Mouse (Mus musculus) hindbrain, embryonic 14.5 days (tissue): ENCODE results near the gene Pcgf3. TPM values are rescaled to one million over a fixed set of nuclear protein-coding genes. Genes with fewer than 3 reads are reported as not detected.

Experiments
- ATAC-seq: fragments of 200-750 bp; cut with Nextera tagmentation; 2 replicates; pipeline ENCODE4 v1.8.0; 2017; ENCODE audit warnings: moderate number of reproducible peaks, mild to moderate bottlenecking, moderate TSS enrichment, moderate library complexity; ENCODE audit not compliant: low FRiP score
- DNase-seq: peaks from one replicate; pipeline ENCODE4 v3.0.0-alpha.2; 2015; ENCODE audit warnings: low spot score
- H3K27ac ChIP-seq: fragments of 300-500 bp; sonication (generic); 2 replicates; pipeline ENCODE4 v1.5.1; 2014; ENCODE audit warnings: mild to moderate bottlenecking, moderate library complexity
- H3K27me3 ChIP-seq: fragments of 300-500 bp; sonication (generic); 2 replicates; pipeline ENCODE4 v1.6.1; 2014; ENCODE audit warnings: mild to moderate bottlenecking, low read length, mixed read lengths; ENCODE audit not compliant: control insufficient read depth, insufficient read depth
- H3K36me3 ChIP-seq: fragments of 300-500 bp; sonication (generic); replicated peaks from 2 replicates; pipeline ENCODE4 v1.6.1; 2014; ENCODE audit not compliant: control insufficient read depth, insufficient read depth
- H3K4me1 ChIP-seq: fragments of 300-500 bp; sonication (generic); replicated peaks from 2 replicates; pipeline ENCODE4 v1.6.1; 2014; ENCODE audit warnings: antibody characterized with exemption, low read length, mixed read lengths; ENCODE audit not compliant: control insufficient read depth, insufficient read depth
- H3K4me2 ChIP-seq: fragments of 300-500 bp; sonication (generic); replicated peaks from 2 replicates; pipeline ENCODE4 v1.6.1; 2014; ENCODE audit warnings: mild to moderate bottlenecking, moderate library complexity
- H3K4me3 ChIP-seq: fragments of 300-500 bp; sonication (generic); replicated peaks from 2 replicates; pipeline ENCODE4 v1.5.1; 2014; ENCODE audit warnings: mild to moderate bottlenecking, low read length
- H3K9ac ChIP-seq: fragments of 300-500 bp; sonication (generic); 2 replicates; pipeline ENCODE4 v1.6.1; 2014
- H3K9me3 ChIP-seq: fragments of 300-500 bp; sonication (generic); 2 replicates; pipeline ENCODE4 v1.6.1; 2016; ENCODE audit warnings: low read length; ENCODE audit not compliant: control insufficient read depth
- WGBS: fragments of 180-500 bp; shearing (Covaris S2); extraction: QIAGEN DNeasy Blood & Tissue Kit; methylation state at CpG from one replicate; pipeline ENCODE4 v1.1.7; 2014; 5-methylcytosine and 5-hydroxymethylcytosine counted together
- polyA plus RNA-seq: library from polyadenylated mRNA; unstranded; fragments of >200 nt; fragmentation: Nextera tagmentation; extraction: Ambion mirVana; gene quantifications from 2 replicates; pipeline ENCODE4 v1.2.1, GENCODE M21; 2014

The Pcgf3 gene
- 31.2 and 33.4 TPM in 2 replicates for polyA plus RNA-seq

GRCm38 (mm10) chr5:108461082-108462065 is at the start of gene Pcgf3:
Gene Pcgf3, plus strand, starts transcription at chr5:108461232.
- H3K27me3 ChIP-seq, result peaks cover 13% of the 10 kb centered on the region
- under 1% methylated on average over 61 of the region's 62 CpGs for WGBS
- peak within 1 kb of the TSS; percentile 82 for H3K27ac ChIP-seq
- peak; percentile 96 for ATAC-seq
- peak; percentile 97 for DNase-seq
- peak within 1 kb of the TSS; percentile 95 for H3K4me2 ChIP-seq
- H3K4me1 ChIP-seq, result peaks cover 32% of the 10 kb centered on the region
- H3K4me3 ChIP-seq, result peak within 1 kb of the TSS; percentile 83
- H3K9me3 ChIP-seq, result no peaks in the 10 kb centered on the region
- H3K36me3 ChIP-seq, result no peaks in the 10 kb centered on the region
- peak within 1 kb of the TSS; percentile 97 for H3K9ac ChIP-seq

- WGBS, result 81% methylated on average over 2 of the region's 2 CpGs
- H3K36me3 ChIP-seq, result no peaks in the 10 kb centered on the region
- H3K9ac ChIP-seq, result no peak overlapping the region
- H3K27ac ChIP-seq, result no peak overlapping the region
- no peak for ATAC-seq
- DNase-seq, result no peak
- no peaks in the 10 kb centered on the region for H3K27me3 ChIP-seq
- no peaks in the 10 kb centered on the region for H3K4me1 ChIP-seq
- H3K4me2 ChIP-seq, result no peak overlapping the region
- H3K4me3 ChIP-seq, result no peak overlapping the region
- H3K9me3 ChIP-seq, result no peaks in the 10 kb centered on the region
Measured at GRCm38 (mm10) chr5:108414711-108415110, 46.3 kb upstream of the Pcgf3 start.

- Histone ChIP-seq H3K9ac (no peak overlapping the region), H3K27me3 (no peaks in the 10 kb centered on the region), H3K27ac (no peak overlapping the region), H3K4me3 (no peak overlapping the region), H3K4me1 (no peaks in the 10 kb centered on the region), H3K4me2 (no peak overlapping the region), H3K9me3 (no peaks in the 10 kb centered on the region), H3K36me3 (no peaks in the 10 kb centered on the region)
- WGBS, result 88% methylated on average over 3 of the region's 3 CpGs
- ATAC-seq, result no peak
- DNase-seq, result no peak
Measured at GRCm38 (mm10) chr5:108422741-108423140, 38.3 kb upstream of the Pcgf3 start.

GRCm38 (mm10) chr5:108423427-108423826 is 37.6 kb upstream of the Pcgf3 start:
- ATAC-seq (no peak), DNase-seq (no peak)
- Histone ChIP-seq H3K4me2 (no peak overlapping the region), H3K27ac (no peak overlapping the region), H3K9ac (no peak overlapping the region), H3K9me3 (no peaks in the 10 kb centered on the region), H3K36me3 (no peaks in the 10 kb centered on the region), H3K4me1 (no peaks in the 10 kb centered on the region), H3K4me3 (no peak overlapping the region), H3K27me3 (no peaks in the 10 kb centered on the region)
- 91% methylated on average over 2 of the region's 2 CpGs for WGBS

GRCm38 (mm10) chr5:108427186-108427585 is 33.8 kb upstream of the Pcgf3 start:
- Histone ChIP-seq H3K4me2 (no peak overlapping the region), H3K4me1 (no peaks in the 10 kb centered on the region), H3K36me3 (peaks cover 25% of the 10 kb centered on the region), H3K4me3 (no peak overlapping the region), H3K9ac (no peak overlapping the region), H3K9me3 (no peaks in the 10 kb centered on the region), H3K27ac (no peak overlapping the region), H3K27me3 (no peaks in the 10 kb centered on the region)
- WGBS, result 65% methylated on average over 1 of the region's 1 CpGs
- peak; percentile 58 for DNase-seq
- ATAC-seq, result no peak

GRCm38 (mm10) chr5:108431196-108431595 is 29.8 kb upstream of the Pcgf3 start:
- H3K27me3 ChIP-seq, result no peaks in the 10 kb centered on the region
- peaks cover 9% of the 10 kb centered on the region for H3K4me1 ChIP-seq
- 96% methylated on average over 6 of the region's 6 CpGs for WGBS
- H3K4me3 ChIP-seq, result no peak overlapping the region
- no peak for DNase-seq
- H3K36me3 ChIP-seq, result peaks cover 28% of the 10 kb centered on the region
- no peaks in the 10 kb centered on the region for H3K9me3 ChIP-seq
- no peak overlapping the region for H3K4me2 ChIP-seq
- no peak for ATAC-seq
- H3K27ac ChIP-seq, result no peak overlapping the region
- H3K9ac ChIP-seq, result no peak overlapping the region

- DNase-seq (peak; percentile 97), ATAC-seq (peak; percentile 91)
- Histone ChIP-seq H3K4me1 (peaks cover 9% of the 10 kb centered on the region), H3K27me3 (no peaks in the 10 kb centered on the region), H3K9ac (peak within 1 kb of the TSS; percentile 71), H3K9me3 (no peaks in the 10 kb centered on the region), H3K4me2 (peak within 1 kb of the TSS; percentile 83), H3K4me3 (peak within 1 kb of the TSS; percentile 53), H3K27ac (no peak within 1 kb of the TSS), H3K36me3 (peaks cover 28% of the 10 kb centered on the region)
- 1% methylated on average over 42 of the region's 42 CpGs for whole genome bisulfite sequencing
Measured at GRCm38 (mm10) chr5:108433804-108434587, 27.0 kb upstream of the Pcgf3 start, which contains the start of gene Atp5k. Gene Atp5k, minus strand, starts transcription at chr5:108434448.

GRCm38 (mm10) chr5:108436101-108436500 is 24.9 kb upstream of the Pcgf3 start:
- Histone ChIP-seq H3K4me1 (peaks cover 9% of the 10 kb centered on the region), H3K9me3 (no peaks in the 10 kb centered on the region), H3K36me3 (peaks cover 12% of the 10 kb centered on the region), H3K4me2 (no peak overlapping the region), H3K27ac (no peak overlapping the region), H3K4me3 (no peak overlapping the region), H3K27me3 (no peaks in the 10 kb centered on the region), H3K9ac (no peak overlapping the region)
- no peak for ATAC-seq
- no peak for DNase-seq
- 79% methylated on average over 2 of the region's 2 CpGs for WGBS

GRCm38 (mm10) chr5:108446973-108447372 is 14.1 kb upstream of the Pcgf3 start:
- no peak overlapping the region for H3K4me3 ChIP-seq
- H3K27ac ChIP-seq, result no peak overlapping the region
- no peaks in the 10 kb centered on the region for H3K4me1 ChIP-seq
- H3K27me3 ChIP-seq, result peaks cover 12% of the 10 kb centered on the region; the same call in 1 of the 2 replicates
- H3K36me3 ChIP-seq, result no peaks in the 10 kb centered on the region
- H3K4me2 ChIP-seq, result no peak overlapping the region
- H3K9ac ChIP-seq, result no peak overlapping the region
- no peak for ATAC-seq
- 89% methylated on average over 3 of the region's 3 CpGs for WGBS
- no peaks in the 10 kb centered on the region for H3K9me3 ChIP-seq
- DNase-seq, result no peak
